ENCODE assay signal across 9 mouse cellular contexts in the genomic region with DNA sequence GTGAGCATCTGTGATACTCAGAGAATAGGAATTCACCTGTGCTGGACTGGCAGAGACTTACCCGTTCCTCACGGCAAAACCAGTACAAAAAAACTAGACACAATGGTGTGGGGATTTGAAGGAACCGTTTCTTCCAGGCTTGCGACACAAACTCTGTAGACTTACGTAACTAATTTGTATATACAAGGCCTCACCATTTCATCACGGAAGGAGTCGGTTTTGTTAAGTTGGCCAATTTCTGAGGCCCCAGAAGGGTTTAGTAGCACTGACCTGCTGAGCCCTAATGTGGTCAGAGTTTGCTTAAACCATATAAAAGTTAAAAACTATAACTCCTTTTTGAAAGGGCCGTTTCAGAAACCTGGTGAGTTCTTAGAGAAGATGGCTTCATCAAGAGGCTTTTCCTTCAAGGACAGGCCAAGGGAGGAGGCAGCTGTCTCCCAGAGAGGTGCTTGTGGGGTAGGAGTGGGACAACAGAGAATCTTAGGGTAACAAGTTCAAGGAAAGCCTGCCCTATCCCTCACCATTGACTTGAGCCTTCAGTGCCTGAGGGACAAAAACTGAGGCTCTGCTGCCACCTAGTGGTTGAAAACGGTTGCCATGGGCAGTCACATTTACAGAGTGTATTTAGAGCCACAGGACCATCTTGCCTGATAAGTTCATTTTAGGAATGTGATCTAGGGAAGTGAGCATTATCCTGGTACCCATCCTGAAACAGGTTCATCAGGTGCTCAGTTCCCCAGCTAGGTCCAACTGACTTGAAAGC.
DNase-seq lines count a peak whose midpoint lies in the region; ATAC-seq and TF ChIP-seq lines count a peak whose summit lies in the region.
"Had no signal": no experiment of that assay in that cellular context is flagged by ENCODE, and none has a peak within 500 bp of the region (broad histone marks: within the 10 kb centered on the region; RNA-seq: fewer than 3 reads in every experiment).

No protein-coding gene starts in this region.

- dilution Hi-C loops in CH12.LX (cut with MboI; ENCODE audit: extremely low pct_ligation_motif_present, extremely low pct_unique_long_range_greater_than_20kb, low sequenced_read_pairs) = no loop called here

- ATAC-seq in liver, postnatal 0 days = peak; percentile 62
- ATAC-seq in neural tube, embryonic 14.5 days (ENCODE audit: low read depth) = peak; percentile 89

- H3K27ac ChIP-seq in CH12.LX (ENCODE audit: insufficient read depth, low read depth) = no peak overlapping the region
- H3K27ac ChIP-seq in liver, postnatal 0 days (ENCODE audit: low read depth) = 0 out of 2 replicates have a peak overlapping the region, but pooled peaks have one; percentile 22
- H3K27ac ChIP-seq in neural tube, embryonic 14.5 days (ENCODE audit: low read depth, low read length) = no peak overlapping the region
- H3K27ac ChIP-seq in testis, adult 2 months (ENCODE audit: control insufficient read depth, insufficient read depth, low read depth, low read length) = peak overlapping the region; percentile 57
- H3K27ac ChIP-seq: heart, embryonic 15.5 days had no signal

- H3K4me1 ChIP-seq in CH12.LX (ENCODE audit: control insufficient read depth in 1 of 2, insufficient read depth in 2 of 2) = peaks cover 4 to 21% of the 10 kb centered on the region in 2 experiments; a peak in 1 of 4 replicates
- H3K4me1 ChIP-seq in liver, postnatal 0 days (ENCODE audit: insufficient read depth) = no peaks in the 10 kb centered on the region
- no peaks in the 10 kb centered on the region for H3K4me1 ChIP-seq in neural tube, embryonic 14.5 days (ENCODE audit: control insufficient read depth, insufficient read depth, low read length)
- H3K4me1 ChIP-seq in testis, adult 2 months (ENCODE audit: control insufficient read depth, insufficient read depth, low read length) = peaks cover 3% of the 10 kb centered on the region
- H3K4me1 ChIP-seq: heart, embryonic 15.5 days had no signal

- H3K4me3 ChIP-seq in CH12.LX (replicated peaks in 1 of 3; ENCODE audit: low read depth in 2 of 3, low read length in 2 of 3, poor library complexity in 1 of 3) = no peak overlapping the region
- H3K4me3 ChIP-seq in liver, postnatal 0 days (ENCODE audit: low read depth, low read length) = no peak overlapping the region
- no peak overlapping the region for H3K4me3 ChIP-seq in neural tube, embryonic 14.5 days (ENCODE audit: low read depth, low read length)
- H3K4me3 ChIP-seq in testis, adult 2 months (ENCODE audit: control insufficient read depth, low read depth, low read length) = no peak overlapping the region
- H3K4me3 ChIP-seq: heart, embryonic 15.5 days had no signal

- peak; percentile 85 for DNase-seq in CH12.LX (ENCODE audit: extremely low read depth)
- DNase-seq in brain, embryonic 18.5 days (ENCODE audit: low read depth, low spot score) = peak; percentile 46
- DNase-seq in fibroblast of lung, adult 2 months (ENCODE audit: low read depth) = peak; percentile 46
- peak; percentile 81 to 92 for DNase-seq in heart, postnatal 14 days
- peak; percentile 87 to 90 for DNase-seq in kidney, postnatal 4 days
- peak; percentile 87 for DNase-seq in liver, postnatal 0 days

- H3K79me2 ChIP-seq in CH12.LX (replicated peaks; ENCODE audit: control insufficient read depth, extremely low read depth, insufficient read depth, poor library complexity, severe bottlenecking) = no peaks in the 10 kb centered on the region; the same call in 1 of the 2 replicates

- no peaks in the 10 kb centered on the region for H3K9me3 ChIP-seq in CH12.LX (replicated peaks; ENCODE audit: low read length)
- no peaks in the 10 kb centered on the region for H3K9me3 ChIP-seq in liver, postnatal 0 days (ENCODE audit: low read length)
- no peaks in the 10 kb centered on the region for H3K9me3 ChIP-seq in neural tube, embryonic 14.5 days (ENCODE audit: control insufficient read depth, low read length)
- H3K9me3 ChIP-seq: heart, embryonic 15.5 days had no signal

- H3K36me3 ChIP-seq in CH12.LX (replicated peaks in 1 of 2; ENCODE audit: control insufficient read depth in 1 of 2, insufficient read depth in 1 of 2, low read length in 1 of 2) = peaks cover 68 to 98% of the 10 kb centered on the region in 2 experiments
- no peaks in the 10 kb centered on the region for H3K36me3 ChIP-seq in liver, postnatal 0 days (replicated peaks; ENCODE audit: insufficient read depth, low read length)
- no peaks in the 10 kb centered on the region for H3K36me3 ChIP-seq in neural tube, embryonic 14.5 days (ENCODE audit: control insufficient read depth, insufficient read depth, low read length)
- H3K36me3 ChIP-seq in testis, adult 2 months (ENCODE audit: control insufficient read depth, insufficient read depth, low read length) = no peaks in the 10 kb centered on the region
- H3K36me3 ChIP-seq: heart, embryonic 15.5 days had no signal

- no peak for TF ChIP-seq EP300 in CH12.LX (IDR thresholded peaks at IDR 0.05; ENCODE audit: low read length)
- TF ChIP-seq EP300 in liver, postnatal 0 days (IDR thresholded peaks at IDR 0.05; ENCODE audit: low read depth) = 0 out of 2 replicates have a peak, but pooled peaks have one; percentile 24

- intact Hi-C loops in heart, postnatal 14 days (cut with DNase I) = loop anchor here (1.0 to 2.0 kb wide), 2 partner anchors 208 to 261 kb away; no protein-coding TSS in a partner anchor

- 45% methylated on average over 9 of the region's 9 CpGs for WGBS in liver, postnatal 0 days (ENCODE audit: insufficient replicate concordance)
- WGBS in neural tube, embryonic 14.5 days = 77% methylated on average over 9 of the region's 9 CpGs

- peak; percentile 91 to 96 for TF ChIP-seq CTCF in CH12.LX (conservative IDR thresholded peaks at IDR 0.05 in 1 of 2, IDR thresholded peaks at IDR 0.05 in 1 of 2; ENCODE audit: low read depth in 2 of 2, low read length in 2 of 2)
- peak; percentile 96 for TF ChIP-seq CTCF in liver, postnatal 0 days (IDR thresholded peaks at IDR 0.05; ENCODE audit: low read depth)
- peak; percentile 76; the same call in 1 of the 2 replicates for TF ChIP-seq CTCF in testis, adult 2 months (IDR thresholded peaks at IDR 0.05; ENCODE audit: control insufficient read depth, insufficient read depth, insufficient replicate concordance, low read depth, low read length)

- no peak for TF ChIP-seq POLR2A in CH12.LX (IDR thresholded peaks at IDR 0.05; ENCODE audit: low read depth, low read length)
- no peak for TF ChIP-seq POLR2A in testis, adult 2 months (IDR thresholded peaks at IDR 0.05; ENCODE audit: control insufficient read depth, low read depth, low read length)

- H3K9ac ChIP-seq in CH12.LX (ENCODE audit: insufficient read depth, low read depth) = no peak overlapping the region
- H3K9ac ChIP-seq in liver, postnatal 0 days (replicated peaks) = no peak overlapping the region
- H3K9ac ChIP-seq in neural tube, embryonic 14.5 days (replicated peaks; ENCODE audit: low read depth, low read length) = no peak overlapping the region
- H3K9ac ChIP-seq: heart, embryonic 15.5 days had no signal

- H3K4me2 ChIP-seq in CH12.LX (ENCODE audit: insufficient read depth, low read depth, poor library complexity, severe bottlenecking) = no peak overlapping the region
- H3K4me2 ChIP-seq in liver, postnatal 0 days (ENCODE audit: low read depth, low read length) = no peak overlapping the region
- no peak overlapping the region for H3K4me2 ChIP-seq in neural tube, embryonic 14.5 days (ENCODE audit: low read depth, low read length)
- H3K4me2 ChIP-seq: heart, embryonic 15.5 days had no signal

- no peaks in the 10 kb centered on the region for H3K27me3 ChIP-seq in CH12.LX (replicated peaks)
- no peaks in the 10 kb centered on the region for H3K27me3 ChIP-seq in liver, postnatal 0 days (ENCODE audit: insufficient read depth, low read length)
- H3K27me3 ChIP-seq in neural tube, embryonic 14.5 days (ENCODE audit: control insufficient read depth, insufficient read depth, low read length) = no peaks in the 10 kb centered on the region
- no peaks in the 10 kb centered on the region for H3K27me3 ChIP-seq in testis, adult 2 months (ENCODE audit: control insufficient read depth, insufficient read depth, low read length)
- H3K27me3 ChIP-seq: heart, embryonic 15.5 days had no signal

- TF ChIP-seq RAD21 in CH12.LX (IDR thresholded peaks at IDR 0.05; ENCODE audit: low read depth, low read length) = peak; percentile 97

- in situ Hi-C loops in CH12.LX (cut with MboI; ENCODE audit: low pct_ligation_motif_present, low pct_unique_long_range_greater_than_20kb, low sequenced_read_pairs) = no loop called here

TF ChIP-seq in CH12.LX, 34 proteins besides CTCF, POLR2A, EP300 and RAD21:
- TF ChIP-seq ZC3H11A (IDR thresholded peaks at IDR 0.05; ENCODE audit: low read depth, low read length) (peak; percentile 86), SMC3 (IDR thresholded peaks at IDR 0.05; ENCODE audit: low read depth, low read length) (peak; percentile 97), NELFE (IDR thresholded peaks at IDR 0.05; ENCODE audit: low read depth, low read length) (peak; percentile 52; the same call in 1 of the 2 replicates), MXI1 (IDR thresholded peaks at IDR 0.05; ENCODE audit: low read depth, low read length) (no peak), CHD2 (IDR thresholded peaks at IDR 0.05; ENCODE audit: low read length) (no peak), MEF2A (IDR thresholded peaks at IDR 0.05; ENCODE audit: borderline replicate concordance, low read depth, low read length) (peak; percentile 34; the same call in 1 of the 2 replicates), MAX (IDR thresholded peaks at IDR 0.05; ENCODE audit: low read length) (0 out of 2 replicates have a peak, but pooled peaks have one; percentile 25), IRF4 (IDR thresholded peaks at IDR 0.05; ENCODE audit: low read depth, low read length) (0 out of 2 replicates have a peak, but pooled peaks have one; percentile 27), SIN3A (IDR thresholded peaks at IDR 0.05; ENCODE audit: low read length) (peak; percentile 53; the same call in 1 of the 2 replicates), HCFC1 (IDR thresholded peaks at IDR 0.05; ENCODE audit: low read depth, low read length) (no peak)
TF ChIP-seq in CH12.LX: peak in this region for 7.

Comparison
In these comparisons a context has a peak if more than half of its experiments do, and no peak if none do; other contexts are left out.
1. H3K27ac ChIP-seq: peak in liver, postnatal 0 days (single experiment) and testis, adult 2 months (single experiment); none in CH12.LX (single experiment) and neural tube, embryonic 14.5 days (single experiment).
2. Peak in every context shown above with its lines, with median percentiles within 50 percentile points of each other: DNase-seq and CTCF ChIP-seq.